Mouse (Mus musculus) midbrain, embryonic 14.5 days (tissue): Measurements from ENCODE around the gene Tmprss6. TPM values are rescaled to one million over a fixed set of nuclear protein-coding genes. Genes with fewer than 3 reads are reported as not detected.

Source experiments
- ATAC-seq: fragments of 200-750 bp; cut with Nextera tagmentation; 2 replicates; pipeline ENCODE4 v1.8.0; 2017; ENCODE audit warnings: moderate number of reproducible peaks, moderate library complexity; ENCODE audit not compliant: low FRiP score, low TSS enrichment
- DNase-seq: peaks from one replicate; pipeline ENCODE4 v3.0.0-alpha.2; 2015
- H3K27ac ChIP-seq: fragments of 300-500 bp; sonication (generic); replicated peaks from 2 replicates; pipeline ENCODE4 v1.5.1; 2014; ENCODE audit warnings: mild to moderate bottlenecking, low read depth, low read length, moderate library complexity
- H3K27me3 ChIP-seq: fragments of 300-500 bp; sonication (generic); 2 replicates; pipeline ENCODE4 v1.6.1; 2014; ENCODE audit warnings: low read length, control low read depth, mixed read lengths; ENCODE audit not compliant: control insufficient read depth, insufficient read depth
- H3K36me3 ChIP-seq: fragments of 300-500 bp; sonication (generic); 2 replicates; pipeline ENCODE4 v1.6.1; 2014; ENCODE audit warnings: low read length, control low read depth; ENCODE audit not compliant: control insufficient read depth, insufficient read depth
- H3K4me1 ChIP-seq: fragments of 300-500 bp; sonication (generic); 2 replicates; pipeline ENCODE4 v1.6.1; 2014; ENCODE audit warnings: mild to moderate bottlenecking, antibody characterized with exemption, low read length, control low read depth; ENCODE audit not compliant: control insufficient read depth, insufficient read depth
- H3K4me2 ChIP-seq: fragments of 300-500 bp; sonication (generic); 2 replicates; pipeline ENCODE4 v1.6.1; 2014; ENCODE audit warnings: mild to moderate bottlenecking, low read length, moderate library complexity
- H3K4me3 ChIP-seq: fragments of 300-500 bp; sonication (generic); replicated peaks from 2 replicates; pipeline ENCODE4 v1.5.1; 2014; ENCODE audit warnings: low read depth, low read length
- H3K9ac ChIP-seq: fragments of 300-500 bp; sonication (generic); replicated peaks from 2 replicates; pipeline ENCODE4 v1.6.1; 2014; ENCODE audit warnings: mild to moderate bottlenecking, low read length, moderate library complexity
- H3K9me3 ChIP-seq: fragments of 300-500 bp; sonication (generic); 2 replicates; pipeline ENCODE4 v1.6.1; 2016; ENCODE audit warnings: low read length, control low read depth, mixed read lengths; ENCODE audit not compliant: control insufficient read depth
- WGBS: fragments of 180-500 bp; shearing (Covaris S2); extraction: QIAGEN DNeasy Blood & Tissue Kit; methylation state at CpG from one replicate; pipeline ENCODE4 v1.1.7; 2014; 5-methylcytosine and 5-hydroxymethylcytosine counted together
- polyA plus RNA-seq: library from polyadenylated mRNA; unstranded; fragments of >200 nt; fragmentation: Nextera tagmentation; extraction: Ambion mirVana; gene quantifications from 2 replicates; pipeline ENCODE4 v1.2.1, GENCODE M21; 2014

Gene Tmprss6
- polyA plus RNA-seq: 0.26 and 0.43 TPM in 2 replicates

- Histone ChIP-seq H3K4me2 (no peak within 1 kb of the TSS), H3K9me3 (no peaks in the 10 kb centered on the region), H3K9ac (no peak within 1 kb of the TSS), H3K27me3 (no peaks in the 10 kb centered on the region), H3K27ac (no peak within 1 kb of the TSS), H3K36me3 (no peaks in the 10 kb centered on the region), H3K4me1 (no peaks in the 10 kb centered on the region), H3K4me3 (no peak within 1 kb of the TSS)
- no peak for ATAC-seq
- 78% methylated on average over 7 of the region's 7 CpGs for WGBS
- no peak for DNase-seq
Observed at GRCm38 (mm10) chr15:78468379-78468937, at the start of gene Tmprss6. Gene Tmprss6 (minus strand): TSS chr15:78468634.

GRCm38 (mm10) chr15:78518221-78518620, 49.8 kb upstream of the Tmprss6 start:
- DNase-seq: no peak
- Histone ChIP-seq H3K4me2 (no peak overlapping the region), H3K36me3 (no peaks in the 10 kb centered on the region), H3K4me3 (no peak overlapping the region), H3K9me3 (no peaks in the 10 kb centered on the region), H3K27ac (no peak overlapping the region), H3K4me1 (no peaks in the 10 kb centered on the region), H3K27me3 (no peaks in the 10 kb centered on the region), H3K9ac (no peak overlapping the region)
- WGBS: 82% methylated on average over 7 of the region's 7 CpGs
- no peak for ATAC-seq

GRCm38 (mm10) chr15:78515759-78516158, 47.3 kb upstream of the Tmprss6 start:
- H3K4me2 ChIP-seq: no peak overlapping the region
- H3K9ac ChIP-seq: no peak overlapping the region
- no peaks in the 10 kb centered on the region for H3K36me3 ChIP-seq
- no peaks in the 10 kb centered on the region for H3K4me1 ChIP-seq
- H3K27me3 ChIP-seq: no peaks in the 10 kb centered on the region
- 80% methylated on average over 6 of the region's 6 CpGs for WGBS
- no peak overlapping the region for H3K27ac ChIP-seq
- DNase-seq: no peak
- H3K9me3 ChIP-seq: no peaks in the 10 kb centered on the region
- ATAC-seq: no peak
- no peak overlapping the region for H3K4me3 ChIP-seq

GRCm38 (mm10) chr15:78514393-78515146, 46.1 kb upstream of the Tmprss6 start:
- Histone ChIP-seq H3K4me3 (no peak overlapping the region), H3K27ac (no peak overlapping the region), H3K36me3 (no peaks in the 10 kb centered on the region), H3K4me2 (no peak overlapping the region), H3K9ac (no peak overlapping the region), H3K27me3 (no peaks in the 10 kb centered on the region), H3K9me3 (no peaks in the 10 kb centered on the region), H3K4me1 (peaks cover 7% of the 10 kb centered on the region)
- 37% methylated on average over 7 of the region's 7 CpGs for WGBS
- DNase-seq (peak; percentile 88), ATAC-seq (no peak)

- WGBS: 90% methylated on average over 14 of the region's 14 CpGs
- no peaks in the 10 kb centered on the region for H3K36me3 ChIP-seq
- H3K9me3 ChIP-seq: no peaks in the 10 kb centered on the region
- H3K4me2 ChIP-seq: no peak overlapping the region
- ATAC-seq (no peak), DNase-seq (no peak)
- H3K9ac ChIP-seq: no peak overlapping the region
- peaks cover 7% of the 10 kb centered on the region for H3K4me1 ChIP-seq
- no peak overlapping the region for H3K4me3 ChIP-seq
- H3K27me3 ChIP-seq: no peaks in the 10 kb centered on the region
- H3K27ac ChIP-seq: no peak overlapping the region
Observed at GRCm38 (mm10) chr15:78513019-78513418, 44.6 kb upstream of the Tmprss6 start.

GRCm38 (mm10) chr15:78511951-78512350, 43.5 kb upstream of the Tmprss6 start:
- no peak overlapping the region for H3K4me2 ChIP-seq
- no peak overlapping the region for H3K4me3 ChIP-seq
- no peaks in the 10 kb centered on the region for H3K9me3 ChIP-seq
- ATAC-seq (no peak), DNase-seq (no peak)
- 86% methylated on average over 7 of the region's 7 CpGs for WGBS
- H3K27me3 ChIP-seq: no peaks in the 10 kb centered on the region
- H3K36me3 ChIP-seq: no peaks in the 10 kb centered on the region
- peaks cover 7% of the 10 kb centered on the region for H3K4me1 ChIP-seq
- H3K27ac ChIP-seq: no peak overlapping the region
- H3K9ac ChIP-seq: no peak overlapping the region

GRCm38 (mm10) chr15:78510736-78511135, 42.3 kb upstream of the Tmprss6 start:
- peaks cover 7% of the 10 kb centered on the region for H3K4me1 ChIP-seq

GRCm38 (mm10) chr15:78510121-78510576, 41.7 kb upstream of the Tmprss6 start:
- Histone ChIP-seq H3K4me3 (no peak overlapping the region), H3K36me3 (no peaks in the 10 kb centered on the region), H3K9ac (0 out of 2 replicates have a peak overlapping the region, but pooled peaks have one; percentile 31), H3K27me3 (no peaks in the 10 kb centered on the region), H3K27ac (no peak overlapping the region), H3K9me3 (no peaks in the 10 kb centered on the region), H3K4me2 (no peak overlapping the region), H3K4me1 (peaks cover 7% of the 10 kb centered on the region)
- DNase-seq (no peak), ATAC-seq (no peak)
- 57% methylated on average over 8 of the region's 8 CpGs for WGBS

More at GRCm38 (mm10) chr15:78510736-78511135, 42.3 kb upstream of the Tmprss6 start:
- Histone ChIP-seq H3K4me2 (no peak overlapping the region), H3K9me3 (no peaks in the 10 kb centered on the region), H3K4me3 (no peak overlapping the region), H3K27me3 (no peaks in the 10 kb centered on the region), H3K27ac (no peak overlapping the region), H3K9ac (no peak overlapping the region), H3K36me3 (no peaks in the 10 kb centered on the region)
- DNase-seq (no peak), ATAC-seq (no peak)
- WGBS: 93% methylated on average over 6 of the region's 6 CpGs
